ENCODE assay signal across 7 mouse cellular contexts in the genomic region with DNA sequence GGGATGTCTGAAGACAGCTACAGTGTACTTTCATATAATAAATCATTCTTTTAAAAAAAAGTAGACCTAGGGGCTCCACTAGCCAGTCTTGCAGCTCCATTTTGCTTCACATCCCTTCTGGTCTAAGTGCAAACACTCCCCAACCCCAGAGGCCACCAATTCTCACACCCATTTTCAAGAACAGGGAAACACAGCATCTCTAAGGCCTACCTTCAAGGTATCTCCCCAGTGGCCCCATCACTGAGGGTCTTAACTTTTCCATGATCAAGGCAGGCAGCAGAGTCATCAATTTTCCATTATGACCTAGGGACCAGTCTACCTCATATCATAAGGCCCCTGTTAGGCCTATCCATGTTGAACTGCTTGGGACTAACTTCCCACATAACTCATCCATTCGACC. TPM values are rescaled to one million over a fixed set of nuclear protein-coding genes. Genes with fewer than 3 reads are reported as not detected.
DNase-seq lines count a peak whose midpoint lies in the region; ATAC-seq lines count a peak whose summit lies in the region.

No protein-coding gene starts in this region.

- 27% methylated on average over 1 of the region's 1 CpGs for WGBS in lung, embryonic 15.5 days
- WGBS in embryonic facial prominence, embryonic 10.5 days, result 33% methylated on average over 1 of the region's 1 CpGs
- 52% methylated on average over 1 of the region's 1 CpGs for WGBS in hindbrain, embryonic 16.5 days
- WGBS in neural tube, embryonic 12.5 days, result 50% methylated on average over 1 of the region's 1 CpGs

- no peak overlapping the region for H3K27ac ChIP-seq in lung, embryonic 15.5 days
- H3K27ac ChIP-seq in embryonic facial prominence, embryonic 10.5 days (replicated peaks), result peak overlapping the region; percentile 36; the same call in 1 of the 2 replicates
- no peak overlapping the region for H3K27ac ChIP-seq in hindbrain, embryonic 16.5 days (ENCODE audit: low read depth, low read length)
- H3K27ac ChIP-seq in neural tube, embryonic 12.5 days, result no peak overlapping the region

- peaks cover 25% of the 10 kb centered on the region for H3K36me3 ChIP-seq in lung, embryonic 15.5 days
- peaks cover 43% of the 10 kb centered on the region for H3K36me3 ChIP-seq in embryonic facial prominence, embryonic 10.5 days (replicated peaks)
- no peaks in the 10 kb centered on the region for H3K36me3 ChIP-seq in hindbrain, embryonic 16.5 days (ENCODE audit: control insufficient read depth, insufficient read depth, low read length)
- H3K36me3 ChIP-seq in neural tube, embryonic 12.5 days, result peaks cover 5% of the 10 kb centered on the region; the same call in 1 of the 2 replicates

- no peak for ATAC-seq in lung, embryonic 15.5 days (ENCODE audit: borderline replicate concordance, extremely low read depth, low FRiP score, low TSS enrichment)
- ATAC-seq in hindbrain, embryonic 16.5 days, result no peak
- no peak for ATAC-seq in neural tube, embryonic 12.5 days (ENCODE audit: low FRiP score, low read depth)
- no peak for ATAC-seq in cerebellum, adult (ENCODE audit: insufficient number of reproducible peaks, low FRiP score, low TSS enrichment)

- H3K9me3 ChIP-seq in lung, embryonic 15.5 days, result no peaks in the 10 kb centered on the region
- H3K9me3 ChIP-seq in embryonic facial prominence, embryonic 10.5 days, result no peaks in the 10 kb centered on the region
- H3K9me3 ChIP-seq in hindbrain, embryonic 16.5 days (ENCODE audit: control insufficient read depth, low read length), result no peaks in the 10 kb centered on the region
- no peaks in the 10 kb centered on the region for H3K9me3 ChIP-seq in neural tube, embryonic 12.5 days

- peak overlapping the region; percentile 93 for H3K4me3 ChIP-seq in lung, embryonic 15.5 days
- peak overlapping the region; percentile 86 for H3K4me3 ChIP-seq in embryonic facial prominence, embryonic 10.5 days
- H3K4me3 ChIP-seq in hindbrain, embryonic 16.5 days (ENCODE audit: low read length), result no peak overlapping the region; the same call in 1 of the 2 replicates
- no peak overlapping the region for H3K4me3 ChIP-seq in neural tube, embryonic 12.5 days

- H3K4me2 ChIP-seq in lung, embryonic 15.5 days, result peak overlapping the region; percentile 66
- peak overlapping the region; percentile 82; the same call in 1 of the 2 replicates for H3K4me2 ChIP-seq in hindbrain, embryonic 16.5 days (ENCODE audit: low read length)
- H3K4me2 ChIP-seq in neural tube, embryonic 12.5 days (replicated peaks), result peak overlapping the region; percentile 86

- H3K4me1 ChIP-seq in lung, embryonic 15.5 days, result peaks cover 15% of the 10 kb centered on the region
- peaks cover 24% of the 10 kb centered on the region for H3K4me1 ChIP-seq in embryonic facial prominence, embryonic 10.5 days
- H3K4me1 ChIP-seq in hindbrain, embryonic 16.5 days (ENCODE audit: control insufficient read depth, insufficient read depth, low read depth, low read length), result peaks cover 14% of the 10 kb centered on the region
- peaks cover 9% of the 10 kb centered on the region; the same call in 1 of the 2 replicates for H3K4me1 ChIP-seq in neural tube, embryonic 12.5 days

- DNase-seq in lung, adult 18-20 months, result no peak
- DNase-seq in embryonic facial prominence, embryonic 10.5 days (ENCODE audit: low spot score), result no peak
- no peak for DNase-seq in kidney, postnatal 25 days

- H3K27me3 ChIP-seq in lung, embryonic 15.5 days, result no peaks in the 10 kb centered on the region
- no peaks in the 10 kb centered on the region for H3K27me3 ChIP-seq in embryonic facial prominence, embryonic 10.5 days (replicated peaks; ENCODE audit: low read depth, poor library complexity, severe bottlenecking)
- H3K27me3 ChIP-seq in hindbrain, embryonic 16.5 days (replicated peaks; ENCODE audit: control insufficient read depth, insufficient read depth, low read length), result no peaks in the 10 kb centered on the region
- no peaks in the 10 kb centered on the region for H3K27me3 ChIP-seq in neural tube, embryonic 12.5 days (replicated peaks)

- peak overlapping the region; percentile 94; the same call in 1 of the 2 replicates for H3K9ac ChIP-seq in lung, embryonic 15.5 days
- H3K9ac ChIP-seq in hindbrain, embryonic 16.5 days (ENCODE audit: low read depth, low read length), result 0 out of 2 replicates have a peak overlapping the region, but pooled peaks have one; percentile 12
- no peak overlapping the region for H3K9ac ChIP-seq in neural tube, embryonic 12.5 days

RNA-seq across cellular contexts. Expression of a gene that starts 2.0 kb away (rescaled TPM):
- 89.2 and 92.6 TPM in 2 replicates for polyA plus RNA-seq in lung, embryonic 15.5 days (2015; fragmentation: Nextera tagmentation; extraction: Ambion mirVana)
- 160 and 172 TPM in 2 replicates for polyA plus RNA-seq in embryonic facial prominence, embryonic 10.5 days (2016; fragmentation: Nextera tagmentation; extraction: Ambion mirVana)
- 31.5 and 35.2 TPM in 2 replicates for polyA plus RNA-seq in hindbrain, embryonic 16.5 days (2015; fragmentation: Nextera tagmentation; extraction: Ambion mirVana)
- polyA plus RNA-seq in neural tube, embryonic 12.5 days (2016; fragmentation: Nextera tagmentation; extraction: Ambion mirVana), result 71.0 and 75.8 TPM in 2 replicates

RNA-seq across cellular contexts. Expression of a gene that starts 22.1 kb away (rescaled TPM):
- polyA plus RNA-seq in lung, embryonic 15.5 days (2015; fragmentation: Nextera tagmentation; extraction: Ambion mirVana), result 67.2 and 75.0 TPM in 2 replicates
- polyA plus RNA-seq in embryonic facial prominence, embryonic 10.5 days (2016; fragmentation: Nextera tagmentation; extraction: Ambion mirVana), result 83.5 and 83.8 TPM in 2 replicates
- 75.2 and 77.9 TPM in 2 replicates for polyA plus RNA-seq in hindbrain, embryonic 16.5 days (2015; fragmentation: Nextera tagmentation; extraction: Ambion mirVana)
- polyA plus RNA-seq in neural tube, embryonic 12.5 days (2016; fragmentation: Nextera tagmentation; extraction: Ambion mirVana), result 77.1 and 77.9 TPM in 2 replicates

RNA-seq across cellular contexts. Expression of a gene that starts 48.2 kb away (rescaled TPM):
- 1.4 and 2.5 TPM in 2 replicates for polyA plus RNA-seq in lung, embryonic 15.5 days (2015; fragmentation: Nextera tagmentation; extraction: Ambion mirVana)
- polyA plus RNA-seq in embryonic facial prominence, embryonic 10.5 days (2016; fragmentation: Nextera tagmentation; extraction: Ambion mirVana), result 1.3 and 1.8 TPM in 2 replicates
- 3.9 and 4.8 TPM in 2 replicates for polyA plus RNA-seq in hindbrain, embryonic 16.5 days (2015; fragmentation: Nextera tagmentation; extraction: Ambion mirVana)
- polyA plus RNA-seq in neural tube, embryonic 12.5 days (2016; fragmentation: Nextera tagmentation; extraction: Ambion mirVana), result 1.0 and 1.2 TPM in 2 replicates

Comparison
In these comparisons a context has a peak if more than half of its experiments do, and no peak if none do; other contexts are left out.
1. H3K4me3 ChIP-seq: peak in lung, embryonic 15.5 days (single experiment) and embryonic facial prominence, embryonic 10.5 days (single experiment); none in hindbrain, embryonic 16.5 days (single experiment) and neural tube, embryonic 12.5 days (single experiment).
2. Peak in every context shown above with its lines, with median percentiles within 50 percentile points of each other: H3K4me2 ChIP-seq.